Mouse (Mus musculus): ENCODE measurements around the gene Zfp982. TPM values are rescaled to one million over a fixed set of nuclear protein-coding genes. Genes with fewer than 3 reads are reported as not detected.
"Not testable (repeated sequence)": the region's sequence is repeated elsewhere in the genome, so short reads cannot be mapped to it uniquely, and the experiment has no call there.

Gene Zfp982
- total RNA-seq (2021) = 1 to 10 TPM; 2.7 to 5.6 TPM
- long read RNA-seq, experiment 1, partial matches to known transcripts = 0 of 1 reads
- long read RNA-seq, experiment 1, other reads (novel, unspliced or antisense) = 1 of 1 reads
- long read RNA-seq, experiment 2, partial matches to known transcripts = 0 of 3 reads
- long read RNA-seq, experiment 2, other reads (novel, unspliced or antisense) = 3 of 3 reads

GRCm38 (mm10) chr4:147492117-147492516 is at the start of gene Zfp982:
Gene Zfp982, plus strand, starts transcription at chr4:147492417.
- intact Hi-C loops (cut with DNase I); H3K4me3 ChIP-seq; DNase-seq; H3K27ac ChIP-seq: not testable (repeated sequence)

- H3K4me3 ChIP-seq = peak overlapping the region; percentile 74
- H3K27ac ChIP-seq = peak overlapping the region; percentile 82
- intact Hi-C loops (cut with DNase I) = not testable (repeated sequence)
- DNase-seq = peak; percentile 63
Measured at GRCm38 (mm10) chr4:147442649-147443553, 49.3 kb upstream of the Zfp982 start.

- intact Hi-C loops (cut with DNase I); DNase-seq: not testable (repeated sequence)
- Histone ChIP-seq H3K4me3 (peak overlapping the region; percentile 74), H3K27ac (peak overlapping the region; percentile 82)
Measured at GRCm38 (mm10) chr4:147443554-147443927, 48.7 kb upstream of the Zfp982 start.

- intact Hi-C loops (cut with DNase I); DNase-seq; H3K27ac ChIP-seq; H3K4me3 ChIP-seq: not testable (repeated sequence)
Measured at GRCm38 (mm10) chr4:147445371-147445770, 46.8 kb upstream of the Zfp982 start.

- Histone ChIP-seq H3K4me3 (no peak overlapping the region), H3K27ac (no peak overlapping the region; the same call in 1 of the 2 replicates)
- no peak for DNase-seq
- intact Hi-C loops (cut with DNase I) = no loop called here
- no peak for TF ChIP-seq CTCF (IDR thresholded peaks at IDR 0.05)
Measured at GRCm38 (mm10) chr4:147448358-147448757, 43.9 kb upstream of the Zfp982 start.

- intact Hi-C loops (cut with DNase I) = no loop called here
- Histone ChIP-seq H3K27ac (peak overlapping the region; percentile 69), H3K4me3 (peak overlapping the region; percentile 60)
- TF ChIP-seq CTCF (IDR thresholded peaks at IDR 0.05) = no peak
- DNase-seq = no peak
Measured at GRCm38 (mm10) chr4:147449099-147449581, 43.1 kb upstream of the Zfp982 start.

GRCm38 (mm10) chr4:147449986-147450385 is 42.2 kb upstream of the Zfp982 start:
- peak overlapping the region; percentile 60 for H3K4me3 ChIP-seq
- H3K27ac ChIP-seq; DNase-seq; intact Hi-C loops (cut with DNase I): not testable (repeated sequence)

- H3K4me3 ChIP-seq; H3K27ac ChIP-seq; intact Hi-C loops (cut with DNase I); DNase-seq: not testable (repeated sequence)
Measured at GRCm38 (mm10) chr4:147467207-147467606, 25.0 kb upstream of the Zfp982 start.

- H3K4me3 ChIP-seq; intact Hi-C loops (cut with DNase I); H3K27ac ChIP-seq; DNase-seq: not testable (repeated sequence)
Measured at GRCm38 (mm10) chr4:147498772-147499613, 6.8 kb downstream of the Zfp982 start.

- no peak for TF ChIP-seq CTCF (IDR thresholded peaks at IDR 0.05)
- Histone ChIP-seq H3K4me3 (no peak overlapping the region), H3K27ac (no peak overlapping the region)
- intact Hi-C loops (cut with DNase I) = no loop called here
- no peak for DNase-seq
Measured at GRCm38 (mm10) chr4:147509174-147509573, 17.0 kb downstream of the Zfp982 start.

GRCm38 (mm10) chr4:147518981-147519380 is 26.8 kb downstream of the Zfp982 start:
- no peak for DNase-seq
- no peak for TF ChIP-seq CTCF (IDR thresholded peaks at IDR 0.05)
- no peak overlapping the region for H3K27ac ChIP-seq
- intact Hi-C loops (cut with DNase I) = no loop called here
- H3K4me3 ChIP-seq = no peak overlapping the region

GRCm38 (mm10) chr4:147520100-147520499 is 27.9 kb downstream of the Zfp982 start:
- intact Hi-C loops (cut with DNase I) = loop anchor here (5.0 kb wide), 1 partner anchor 67 kb away; no protein-coding TSS in a partner anchor
- H3K4me3 ChIP-seq = no peak overlapping the region
- no peak for TF ChIP-seq CTCF (IDR thresholded peaks at IDR 0.05)
- H3K27ac ChIP-seq = no peak overlapping the region
- no peak for DNase-seq

GRCm38 (mm10) chr4:147525125-147525524 is 32.9 kb downstream of the Zfp982 start:
- no peak overlapping the region for H3K4me3 ChIP-seq
- intact Hi-C loops (cut with DNase I) = no loop called here
- no peak for DNase-seq
- no peak overlapping the region for H3K27ac ChIP-seq
- TF ChIP-seq CTCF (IDR thresholded peaks at IDR 0.05) = no peak

Data from gastrocnemius, adult 2 months (tissue).